Mouse (Mus musculus) spleen, adult 2 months (tissue): ENCODE results near the gene Pnkd.

Source experiments
- CTCF ChIP-seq: fragments of 200-500 bp; IDR thresholded peaks from 2 replicates; pipeline ENCODE4 v1.5.1; 2011; ENCODE audit warnings: mild to moderate bottlenecking, inconsistent platforms; ENCODE audit not compliant: insufficient read depth, insufficient read length, insufficient replicate concordance; ENCODE audit errors: extremely low read depth
- POLR2A ChIP-seq: fragments of 200-500 bp; IDR thresholded peaks from 2 replicates; pipeline ENCODE4 v1.6.1; 2011; ENCODE audit warnings: low read depth, low read length, inconsistent platforms

- TF ChIP-seq CTCF, result no peak
- TF ChIP-seq POLR2A, result no peak
Measured at GRCm38 (mm10) chr1:74338013-74338412, 53.3 kb downstream of the Pnkd start.
